Mouse (Mus musculus) cerebellum, adult 2 months (tissue): ENCODE data around the gene Pmm2. TPM values are rescaled to one million over a fixed set of nuclear protein-coding genes. Genes with fewer than 3 reads are reported as not detected.
A peak's percentile ranks its signal among the peaks of the same experiment; 100 is the strongest.

ENCODE experiments used
- DNase-seq, 2 experiments: peaks; one replicate each; pipeline ENCODE4 v3.0.0; 2021
- H3K27ac ChIP-seq: fragments of 200-500 bp; 2 replicates; pipeline ENCODE4 v1.5.1; 2012; ENCODE audit warnings: low read length, control low read depth, inconsistent platforms; ENCODE audit not compliant: insufficient read depth
- H3K27me3 ChIP-seq: fragments of 200-500 bp; 2 replicates; pipeline ENCODE4 v1.6.1; 2012; ENCODE audit warnings: inconsistent platforms, mild to moderate bottlenecking, low read length, moderate library complexity; ENCODE audit not compliant: control insufficient read depth, insufficient read depth
- H3K4me1 ChIP-seq: fragments of 200-500 bp; 2 replicates; pipeline ENCODE4 v1.6.1; 2011; ENCODE audit warnings: low read length; ENCODE audit not compliant: control insufficient read depth, insufficient read depth
- H3K4me3 ChIP-seq: fragments of 200-500 bp; replicated peaks from 2 replicates; pipeline ENCODE3; 2011; ENCODE audit warnings: mild to moderate bottlenecking, low read depth, low read length, control low read depth; ENCODE audit not compliant: insufficient read depth
- CTCF ChIP-seq: fragments of 200-500 bp; IDR thresholded peaks from 2 replicates; pipeline ENCODE4 v1.5.1; 2011; ENCODE audit warnings: low read depth, mild to moderate bottlenecking, control low read depth, low read length, moderate library complexity, borderline replicate concordance; ENCODE audit not compliant: insufficient read depth
- POLR2A ChIP-seq: fragments of 200-500 bp; IDR thresholded peaks from 2 replicates; pipeline ENCODE4 v1.6.1; 2011; ENCODE audit warnings: low read length, control low read depth, borderline replicate concordance; ENCODE audit not compliant: insufficient read depth
- WGBS: fragments of 180-500 bp; shearing (Covaris S2); methylation state at CpG from one replicate; pipeline ENCODE4 v1.1.7; 2018; 5-methylcytosine and 5-hydroxymethylcytosine counted together
- polyA plus RNA-seq: library from polyadenylated mRNA; depleted of rRNA; stranded (reverse); fragments of >200 nt; gene quantifications from 2 replicates; pipeline ENCODE4 v1.2.3, GENCODE M21; 2012

Gene Pmm2
- polyA plus RNA-seq, 1 experiment: 39.2 TPM

DNA sequence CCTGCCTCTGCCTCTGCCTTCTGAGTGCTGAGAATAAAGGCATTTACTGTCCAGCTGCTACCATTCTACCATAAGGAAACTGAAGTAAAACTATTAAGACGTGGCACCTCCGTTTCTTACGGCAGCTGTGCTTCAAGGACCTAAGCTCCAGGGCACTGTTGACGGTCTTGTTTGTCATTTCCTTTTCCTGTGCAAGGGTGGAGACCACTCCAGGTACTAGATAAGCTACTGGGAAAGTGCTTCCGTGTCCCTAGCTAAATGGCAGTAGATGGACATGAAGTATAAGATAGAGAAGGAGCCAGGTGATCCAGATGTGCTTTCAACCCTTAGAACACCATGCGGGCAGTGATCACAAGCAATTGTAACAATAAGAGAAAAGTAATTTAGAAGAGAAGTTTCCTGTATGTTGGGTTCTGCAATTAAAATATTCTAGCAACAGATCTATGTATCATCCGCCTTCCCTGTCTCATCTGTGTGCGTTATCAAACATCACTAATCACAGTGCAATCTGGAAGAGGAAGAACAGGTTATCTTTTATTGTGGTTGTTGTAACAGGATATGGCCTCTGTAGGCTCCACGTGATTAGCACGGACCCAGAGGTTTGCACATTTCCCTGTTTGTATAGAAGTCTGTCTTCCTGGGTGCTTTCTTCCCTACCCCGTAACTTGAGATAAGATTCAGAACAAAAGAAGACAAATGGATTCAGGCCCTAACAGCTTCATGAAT is 2.2 kb downstream of the Pmm2 start:
- TF ChIP-seq POLR2A (no peak), CTCF (no peak)
- no peak for DNase-seq
- Histone ChIP-seq H3K4me3 (no peak overlapping the region), H3K27ac (no peak overlapping the region), H3K4me1 (peaks cover 7% of the 10 kb centered on the region; the same call in 1 of the 2 replicates), H3K27me3 (no peaks in the 10 kb centered on the region)
- 92% methylated on average over 11 of the region's 11 CpGs for whole genome bisulfite sequencing

- H3K27ac ChIP-seq: no peak overlapping the region
- no peak overlapping the region for H3K4me3 ChIP-seq
- peak; percentile 33 to 38 for DNase-seq
- H3K4me1 ChIP-seq: no peaks in the 10 kb centered on the region
- WGBS: 73% methylated on average over 2 of the region's 2 CpGs
- TF ChIP-seq CTCF (peak; percentile 76), POLR2A (no peak)
- H3K27me3 ChIP-seq: no peaks in the 10 kb centered on the region
Measured at GRCm38 (mm10) chr16:8643855-8644254, 6.4 kb downstream of the Pmm2 start.

DNA sequence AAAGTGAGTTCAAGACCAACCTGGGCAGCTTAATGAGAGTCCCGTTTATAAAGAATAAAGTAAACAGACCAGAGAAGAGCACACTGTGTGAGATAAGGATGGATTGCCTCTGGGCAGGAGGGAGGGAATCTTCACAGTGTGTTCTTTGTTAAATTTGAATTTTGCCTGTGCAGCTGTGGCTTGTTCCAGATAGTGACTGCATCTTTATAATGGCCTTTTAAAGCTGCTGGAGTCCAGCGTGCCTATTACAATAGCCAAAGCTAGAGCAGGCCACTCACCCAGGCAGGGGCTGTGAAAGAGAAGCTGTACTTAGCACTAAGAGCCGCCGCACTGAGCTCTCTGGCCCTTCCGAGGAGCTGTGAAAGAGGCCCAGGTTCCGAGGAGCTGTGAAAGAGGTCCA is 8.1 kb downstream of the Pmm2 start:
- WGBS: 88% methylated on average over 6 of the region's 6 CpGs
- no peak for TF ChIP-seq CTCF
- TF ChIP-seq POLR2A: no peak
- DNase-seq: no peak
- Histone ChIP-seq H3K4me3 (no peak overlapping the region), H3K27ac (peak overlapping the region; percentile 34; the same call in 1 of the 2 replicates), H3K27me3 (no peaks in the 10 kb centered on the region), H3K4me1 (no peaks in the 10 kb centered on the region)

GRCm38 (mm10) chr16:8650007-8650406 is 12.5 kb downstream of the Pmm2 start:
- 95% methylated on average over 3 of the region's 3 CpGs for WGBS
- DNase-seq: no peak
- no peaks in the 10 kb centered on the region; the same call in 1 of the 2 replicates for H3K27me3 ChIP-seq
- TF ChIP-seq POLR2A: no peak
- TF ChIP-seq CTCF: no peak
- H3K4me3 ChIP-seq: no peak overlapping the region
- no peak overlapping the region for H3K27ac ChIP-seq
- no peaks in the 10 kb centered on the region for H3K4me1 ChIP-seq

DNA sequence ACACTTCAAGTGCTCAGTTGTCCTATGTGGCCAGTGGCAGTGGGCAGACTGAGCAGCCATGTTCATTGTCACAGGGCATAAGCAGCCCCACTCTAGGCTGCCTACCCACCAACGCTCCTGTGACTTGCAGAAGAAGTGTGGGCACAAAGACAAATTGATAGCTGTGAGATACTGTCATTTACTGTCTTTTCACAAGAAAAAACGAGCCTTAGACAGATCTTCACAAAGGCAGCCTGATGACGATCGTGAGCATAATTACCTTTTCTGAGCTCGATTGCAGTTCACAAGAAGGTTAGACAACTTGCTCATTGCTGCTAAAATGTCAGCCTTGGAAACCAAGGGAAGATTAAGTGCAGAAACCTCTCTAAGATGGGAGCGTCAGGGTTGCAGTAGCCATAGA is 17.6 kb downstream of the Pmm2 start:
- no peak for DNase-seq
- Histone ChIP-seq H3K4me1 (peaks cover 6% of the 10 kb centered on the region), H3K4me3 (no peak overlapping the region), H3K27me3 (no peaks in the 10 kb centered on the region; the same call in 1 of the 2 replicates), H3K27ac (no peak overlapping the region)
- TF ChIP-seq POLR2A (no peak), CTCF (no peak)
- 87% methylated on average over 6 of the region's 6 CpGs for WGBS

DNA sequence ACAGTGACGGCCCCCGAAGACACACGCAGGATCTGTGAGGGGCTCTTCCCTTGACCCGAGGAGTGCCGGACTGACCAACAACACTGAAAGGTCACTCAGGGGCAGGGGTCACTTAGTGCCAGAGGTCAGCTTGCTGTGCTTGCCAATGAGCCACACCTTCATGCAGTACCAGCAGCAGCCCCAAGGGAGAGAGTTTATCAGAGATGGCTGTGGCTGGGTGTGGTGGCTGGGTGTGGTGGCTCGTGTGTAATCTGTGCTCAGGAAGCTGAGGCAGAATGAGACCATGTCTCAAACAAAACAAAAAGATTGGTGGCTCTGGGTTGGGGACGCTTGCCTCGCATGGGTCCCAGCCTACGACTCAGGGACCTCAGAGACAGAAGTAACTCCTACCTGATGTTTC is 18.1 kb downstream of the Pmm2 start:
- TF ChIP-seq CTCF (no peak), POLR2A (no peak)
- Histone ChIP-seq H3K27ac (no peak overlapping the region), H3K4me1 (peaks cover 6% of the 10 kb centered on the region), H3K4me3 (no peak overlapping the region), H3K27me3 (no peaks in the 10 kb centered on the region; the same call in 1 of the 2 replicates)
- WGBS: 79% methylated on average over 9 of the region's 9 CpGs
- no peak for DNase-seq

- H3K27ac ChIP-seq: no peak overlapping the region
- no peak for TF ChIP-seq CTCF
- no peak for TF ChIP-seq POLR2A
- no peak overlapping the region for H3K4me3 ChIP-seq
- DNase-seq: no peak
- H3K4me1 ChIP-seq: peaks cover 6% of the 10 kb centered on the region
- H3K27me3 ChIP-seq: no peaks in the 10 kb centered on the region
- 76% methylated on average over 2 of the region's 2 CpGs for WGBS
Measured at GRCm38 (mm10) chr16:8656256-8656655, 18.8 kb downstream of the Pmm2 start.

DNA sequence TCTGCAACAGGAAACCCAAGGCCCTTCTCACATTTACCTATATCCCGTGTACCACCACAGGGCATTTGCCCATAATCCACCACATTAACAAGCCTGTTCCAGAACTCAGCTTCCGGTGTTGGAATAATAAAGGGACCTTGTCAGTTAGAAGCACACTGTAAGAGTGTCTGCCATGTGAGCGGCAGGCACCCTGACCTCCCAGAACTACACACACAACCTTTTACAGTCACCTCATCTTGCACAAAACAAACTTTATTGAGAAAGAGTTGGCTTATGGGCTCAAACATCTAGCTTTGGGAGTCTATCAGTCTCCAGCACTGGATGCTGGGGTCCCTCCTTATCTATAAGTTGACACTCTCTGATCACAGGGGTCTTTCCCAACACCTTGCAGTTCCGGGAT is 20.9 kb downstream of the Pmm2 start:
- DNase-seq: no peak
- H3K27me3 ChIP-seq: no peaks in the 10 kb centered on the region
- no peak overlapping the region for H3K27ac ChIP-seq
- peaks cover 6% of the 10 kb centered on the region for H3K4me1 ChIP-seq
- H3K4me3 ChIP-seq: no peak overlapping the region
- TF ChIP-seq POLR2A (no peak), CTCF (no peak)
- 78% methylated on average over 4 of the region's 4 CpGs for WGBS
